Mouse (Mus musculus) MEL (cell line): ENCODE measurements around the gene Mbnl1. TPM values are rescaled to one million over a fixed set of nuclear protein-coding genes. Genes with fewer than 3 reads are reported as not detected.
A peak's percentile ranks its signal among the peaks of the same experiment; 100 is the strongest.
"Not testable (repeated sequence)": the region's sequence is repeated elsewhere in the genome, so short reads cannot be mapped to it uniquely, and the experiment has no call there.

ENCODE experiments used
- DNase-seq: peaks from one replicate; pipeline ENCODE4 v3.0.0; 2011; ENCODE audit warnings: low read depth, low spot score
- H3K27ac ChIP-seq: 2 replicates; pipeline ENCODE4 v1.5.1; 2012; ENCODE audit warnings: low read depth, mild to moderate bottlenecking, control low read depth, low read length, moderate library complexity; ENCODE audit not compliant: control insufficient read depth
- H3K27me3 ChIP-seq, 2 experiments: fragments of 150-350 bp in 1 of 2; sonication (generic) in 1 of 2; 2 replicates each; pipeline ENCODE4 v1.6.1; 2012; ENCODE audit warnings: low read length in 2 of 2, mild to moderate bottlenecking in 2 of 2, improper control_type of control experiment in 1 of 2, moderate library complexity in 1 of 2; ENCODE audit not compliant: insufficient read depth in 2 of 2, control insufficient read depth in 1 of 2
- H3K36me3 ChIP-seq, 2 experiments: 2 replicates each; pipeline ENCODE4 v1.6.1; 2012 to 2014; ENCODE audit warnings: low read length in 2 of 2, improper control_type of control experiment in 1 of 2, inconsistent platforms in 1 of 2, mild to moderate bottlenecking in 1 of 2; ENCODE audit not compliant: insufficient read depth in 2 of 2, control insufficient read depth in 1 of 2
- H3K4me1 ChIP-seq, 2 experiments: fragments of 150-350 bp in 1 of 2; sonication (generic) in 1 of 2; 2 replicates each; pipeline ENCODE4 v1.6.1; 2012; ENCODE audit warnings: low read length in 2 of 2, improper control_type of control experiment in 1 of 2, mild to moderate bottlenecking in 1 of 2; ENCODE audit not compliant: insufficient read depth in 2 of 2, control insufficient read depth in 1 of 2
- H3K4me3 ChIP-seq, 2 experiments: fragments of 150-350 bp in 1 of 2; sonication (generic) in 1 of 2; 2 replicates each; pipeline ENCODE4 v1.5.1; 2012; ENCODE audit warnings: low read depth in 2 of 2, low read length in 2 of 2, mild to moderate bottlenecking in 2 of 2, moderate library complexity in 2 of 2, control low read depth in 1 of 2, improper control_type of control experiment in 1 of 2; ENCODE audit not compliant: control insufficient read depth in 1 of 2, insufficient read depth in 1 of 2
- H3K79me2 ChIP-seq: 2 replicates; pipeline ENCODE4 v1.6.1; 2012; ENCODE audit warnings: mild to moderate bottlenecking, low read length, moderate library complexity; ENCODE audit not compliant: control insufficient read depth, poor library complexity, insufficient read depth
- H3K9ac ChIP-seq: 2 replicates; pipeline ENCODE4 v1.6.1; 2012; ENCODE audit warnings: low read depth, mild to moderate bottlenecking, control low read depth, low read length, moderate library complexity; ENCODE audit not compliant: control insufficient read depth, poor library complexity, severe bottlenecking
- H3K9me3 ChIP-seq: fragments of 150-350 bp; sonication (generic); replicated peaks from 2 replicates; pipeline ENCODE4 v1.6.1; 2012; ENCODE audit warnings: mild to moderate bottlenecking, low read length, improper control_type of control experiment, moderate library complexity; ENCODE audit not compliant: insufficient read depth
- CHD1 ChIP-seq: IDR thresholded peaks from 2 replicates; pipeline ENCODE4 v1.6.1; 2012; ENCODE audit warnings: low read depth, mild to moderate bottlenecking, inconsistent platforms, low read length, improper control_type of control experiment
- CHD2 ChIP-seq: IDR thresholded peaks from 2 replicates; pipeline ENCODE4 v1.6.1; 2011; ENCODE audit warnings: low read length, improper control_type of control experiment
- CTCF ChIP-seq, 3 experiments: IDR thresholded peaks in 2 of 3; conservative IDR thresholded peaks in 1 of 3; 2 replicates each; pipeline ENCODE4 v1.5.1; 2011 to 2012; ENCODE audit warnings: low read length in 3 of 3, low read depth in 2 of 3, mild to moderate bottlenecking in 2 of 3, improper control_type of control experiment in 1 of 3, inconsistent platforms in 1 of 3, mixed read lengths in 1 of 3, moderate library complexity in 1 of 3; ENCODE audit not compliant: control insufficient read depth in 1 of 3, insufficient read depth in 1 of 3, poor library complexity in 1 of 3, severe bottlenecking in 1 of 3
- E2F4 ChIP-seq: IDR thresholded peaks from 2 replicates; pipeline ENCODE4 v1.6.1; 2011; ENCODE audit warnings: low read depth, low read length, improper control_type of control experiment, borderline replicate concordance
- EP300 ChIP-seq, 2 experiments: IDR thresholded peaks; 2 replicates each; pipeline ENCODE4 v1.6.1; 2011; ENCODE audit warnings: improper control_type of control experiment in 2 of 2, low read length in 2 of 2, low read depth in 1 of 2, mild to moderate bottlenecking in 1 of 2
- ETS1 ChIP-seq: IDR thresholded peaks from 2 replicates; pipeline ENCODE4 v1.6.1; 2012; ENCODE audit warnings: low read depth, mild to moderate bottlenecking, inconsistent platforms, low read length, improper control_type of control experiment, moderate library complexity
- GABPA ChIP-seq: IDR thresholded peaks from 2 replicates; pipeline ENCODE4 v1.6.1; 2012; ENCODE audit warnings: low read depth, mild to moderate bottlenecking, inconsistent platforms, low read length, improper control_type of control experiment, moderate library complexity
- GATA1 ChIP-seq: IDR thresholded peaks from 2 replicates; pipeline ENCODE4 v1.6.1; 2011; ENCODE audit warnings: low read depth, low read length, improper control_type of control experiment
- KAT2A ChIP-seq: conservative IDR thresholded peaks from 2 replicates; pipeline ENCODE4 v1.6.1; 2012; ENCODE audit warnings: low read depth, low read length, improper control_type of control experiment, inconsistent platforms
- MAFK ChIP-seq: IDR thresholded peaks from 2 replicates; pipeline ENCODE4 v1.6.1; 2011; ENCODE audit warnings: low read depth, mild to moderate bottlenecking, low read length, improper control_type of control experiment, borderline replicate concordance
- MAX ChIP-seq: IDR thresholded peaks from 2 replicates; pipeline ENCODE4 v1.6.1; 2011; ENCODE audit warnings: low read length, improper control_type of control experiment
- MAZ ChIP-seq: IDR thresholded peaks from 2 replicates; pipeline ENCODE4 v1.6.1; 2012; ENCODE audit warnings: low read depth, mild to moderate bottlenecking, inconsistent platforms, low read length, improper control_type of control experiment
- MYB ChIP-seq: IDR thresholded peaks from 2 replicates; pipeline ENCODE4 v1.6.1; 2011; ENCODE audit warnings: mild to moderate bottlenecking, low read depth, low read length, improper control_type of control experiment
- NELFE ChIP-seq: IDR thresholded peaks from 2 replicates; pipeline ENCODE4 v1.6.1; 2011; ENCODE audit warnings: low read depth, low read length, improper control_type of control experiment
- POLR2AphosphoS2 ChIP-seq: IDR thresholded peaks from 2 replicates; pipeline ENCODE4 v1.6.1; 2011; ENCODE audit warnings: low read length, improper control_type of control experiment
- RCOR1 ChIP-seq: IDR thresholded peaks from 2 replicates; pipeline ENCODE4 v1.6.1; 2012; ENCODE audit warnings: low read depth, mild to moderate bottlenecking, inconsistent platforms, low read length, improper control_type of control experiment
- TBP ChIP-seq: IDR thresholded peaks from 2 replicates; pipeline ENCODE4 v1.8.0; 2011; ENCODE audit warnings: low read depth, low read length, improper control_type of control experiment
- UBTF ChIP-seq: IDR thresholded peaks from 2 replicates; pipeline ENCODE4 v1.6.1; 2012; ENCODE audit warnings: low read depth, mild to moderate bottlenecking, inconsistent platforms, low read length, improper control_type of control experiment, moderate library complexity, borderline replicate concordance; ENCODE audit not compliant: insufficient read depth
- USF2 ChIP-seq, 2 experiments: IDR thresholded peaks; 2 replicates each; pipeline ENCODE4 v1.6.1; 2011 to 2012; ENCODE audit warnings: improper control_type of control experiment in 2 of 2, low read length in 2 of 2, borderline replicate concordance in 1 of 2, inconsistent platforms in 1 of 2, low read depth in 1 of 2, mild to moderate bottlenecking in 1 of 2; ENCODE audit not compliant: insufficient read depth in 1 of 2
- ZKSCAN1 ChIP-seq: IDR thresholded peaks from 2 replicates; pipeline ENCODE4 v1.6.1; 2012; ENCODE audit warnings: low read depth, mild to moderate bottlenecking, inconsistent platforms, low read length, improper control_type of control experiment, moderate library complexity
- ZMIZ1 ChIP-seq: IDR thresholded peaks from 2 replicates; pipeline ENCODE4 v1.6.1; 2012; ENCODE audit warnings: low read depth, mild to moderate bottlenecking, inconsistent platforms, low read length, improper control_type of control experiment, moderate library complexity
- polyA plus RNA-seq, 2 experiments: library from polyadenylated mRNA; stranded (reverse) in 1 of 2; unstranded in 1 of 2; fragments of >175 nt in 1 of 2; fragments of >200 nt in 1 of 2; gene quantifications; 2 replicates each; pipeline versions ENCODE4 v1.2.1 to v1.2.4; 2012; ENCODE audit warnings: low replicate concordance in 2 of 2, low read depth in 1 of 2; ENCODE audit not compliant: insufficient read length in 2 of 2, insufficient read depth in 1 of 2, missing spikeins in 1 of 2
- total RNA-seq: library from RNA; depleted of rRNA; stranded (reverse); fragments of 300-350 nt; gene quantifications from 2 replicates; pipeline ENCODE4 v1.2.3, GENCODE M21; 2012

The Mbnl1 gene
- total and polyA plus RNA-seq, 3 experiments: 250 to 371 (median 341) TPM

DNA sequence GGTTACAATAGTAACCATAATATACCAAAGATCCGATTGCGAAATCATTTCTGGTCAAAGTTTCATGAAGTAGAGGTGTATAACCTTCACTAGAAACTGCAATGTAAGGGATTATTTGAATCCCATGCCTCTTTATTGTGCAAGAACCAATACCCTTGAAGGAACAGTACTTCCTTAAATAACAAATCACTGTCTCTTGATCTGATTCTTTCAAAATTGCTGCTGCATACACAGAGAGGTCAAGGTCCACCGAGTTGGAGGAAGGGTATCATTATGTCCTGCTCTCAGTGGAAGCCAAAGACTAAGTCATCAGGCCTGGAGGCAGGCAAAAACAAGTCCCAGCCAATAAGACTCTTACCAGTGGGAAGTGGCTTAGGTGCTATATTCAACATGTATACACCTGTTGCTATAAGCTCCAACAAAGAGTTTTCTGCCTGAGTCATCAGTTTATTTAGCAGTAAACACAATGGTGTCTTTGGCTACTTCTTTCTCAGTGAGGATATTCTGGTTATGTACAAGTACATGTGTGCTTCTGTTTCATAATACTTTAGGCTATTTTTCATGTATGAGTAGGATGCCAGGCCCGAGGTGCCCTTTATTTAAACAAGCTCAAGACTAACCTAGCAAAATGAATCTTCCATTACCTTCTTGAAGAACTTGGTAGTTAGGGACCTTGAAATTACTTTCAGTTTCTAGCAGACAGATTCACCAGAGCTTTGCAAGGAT lies 13.5 kb downstream of the Mbnl1 start:
- Histone ChIP-seq H3K36me3 (peaks cover 22 to 52% of the 10 kb centered on the region in 2 experiments), H3K4me3 (no peak overlapping the region)

GRCm38 (mm10) chr3:60486713-60487170 lies 14.1 kb downstream of the Mbnl1 start:
- Histone ChIP-seq H3K27ac (no peak overlapping the region), H3K9me3 (no peaks in the 10 kb centered on the region), H3K79me2 (peaks cover 55% of the 10 kb centered on the region), H3K36me3 (peaks cover 22 to 46% of the 10 kb centered on the region in 2 experiments), H3K4me1 (peaks cover 10 to 26% of the 10 kb centered on the region in 2 experiments; a peak in 3 of 4 replicates), H3K4me3 (no peak overlapping the region), H3K9ac (no peak overlapping the region), H3K27me3 (no peaks in the 10 kb centered on the region)
- no peak for DNase-seq
- TF ChIP-seq USF2 (IDR thresholded peaks at IDR 0.05; ENCODE audit: borderline replicate concordance in 1 of 2, insufficient read depth in 1 of 2, low read depth in 1 of 2, low read length in 2 of 2) (no peak), KAT2A (no peak), EP300 (IDR thresholded peaks at IDR 0.05; ENCODE audit: low read depth in 1 of 2, low read length in 2 of 2) (0 out of 4 replicates have a peak, but pooled peaks of 1 of the 2 experiments have one; percentile 19)

More for the DNA sequence above, 13.5 kb downstream of the Mbnl1 start:
- no peak for DNase-seq
- H3K4me1 ChIP-seq: peaks cover 12 to 30% of the 10 kb centered on the region in 2 experiments; a peak in 3 of 4 replicates
- no peak for TF ChIP-seq ZMIZ1
- 0 out of 2 replicates have a peak, but pooled peaks have one; percentile 21 for TF ChIP-seq RCOR1
- TF ChIP-seq, all 39 proteins: peak for 1
- Histone ChIP-seq H3K9ac (no peak overlapping the region), H3K9me3 (no peaks in the 10 kb centered on the region), H3K27me3 (no peaks in the 10 kb centered on the region), H3K27ac (no peak overlapping the region), H3K79me2 (peaks cover 61% of the 10 kb centered on the region)

- H3K36me3 ChIP-seq: peaks cover 13 to 23% of the 10 kb centered on the region in 2 experiments
Observed at GRCm38 (mm10) chr3:60489509-60489908, 16.9 kb downstream of the Mbnl1 start.

GRCm38 (mm10) chr3:60494774-60495535 lies 22.3 kb downstream of the Mbnl1 start:
- H3K27me3 ChIP-seq, DNase-seq, H3K27ac ChIP-seq, H3K4me3 ChIP-seq, H3K9ac ChIP-seq, H3K9me3 ChIP-seq: not testable (repeated sequence)
- peaks cover 12 to 38% of the 10 kb centered on the region in 2 experiments for H3K36me3 ChIP-seq
- H3K79me2 ChIP-seq: peaks cover 29% of the 10 kb centered on the region
- H3K4me1 ChIP-seq: peaks cover 18 to 22% of the 10 kb centered on the region in 2 experiments

More at GRCm38 (mm10) chr3:60489509-60489908, 16.9 kb downstream of the Mbnl1 start:
- Histone ChIP-seq H3K4me1 (peaks cover 3 to 9% of the 10 kb centered on the region in 2 experiments; a peak in 3 of 4 replicates), H3K9ac (no peak overlapping the region), H3K9me3 (no peaks in the 10 kb centered on the region), H3K27me3 (no peaks in the 10 kb centered on the region), H3K27ac (no peak overlapping the region), H3K79me2 (peaks cover 31% of the 10 kb centered on the region), H3K4me3 (no peak overlapping the region)
- no peak for DNase-seq
- TF ChIP-seq ZKSCAN1 (no peak), MAZ (no peak), GABPA (no peak), UBTF (no peak), CHD2 (no peak), ETS1 (no peak), GATA1 (no peak), MAX (no peak), MYB (no peak), NELFE (no peak), E2F4 (no peak), CTCF (IDR thresholded peaks at IDR 0.05 in 2 of 3, conservative IDR thresholded peaks at IDR 0.05 in 1 of 3; ENCODE audit: control insufficient read depth in 1 of 3, insufficient read depth in 1 of 3, low read depth in 2 of 3, low read length in 3 of 3, poor library complexity in 1 of 3, severe bottlenecking in 1 of 3) (no peak), POLR2AphosphoS2 (no peak), TBP (no peak), MAFK (no peak), CHD1 (no peak), EP300 (IDR thresholded peaks at IDR 0.05; ENCODE audit: low read depth in 1 of 2, low read length in 2 of 2) (no peak)
